In genomic region chr12:54890426-54890825, GRCm38 (mm10) we compare ENCODE assay signal across 23 mouse cellular contexts. TPM values are rescaled to one million over a fixed set of nuclear protein-coding genes. Genes with fewer than 3 reads are reported as not detected.
DNase-seq lines count a peak whose midpoint lies in the region; ATAC-seq and TF ChIP-seq lines count a peak whose summit lies in the region.
"Had no signal": no experiment of that assay in that cellular context is flagged by ENCODE, and none has a peak within 500 bp of the region (broad histone marks: within the 10 kb centered on the region; RNA-seq: fewer than 3 reads in every experiment).

No protein-coding gene starts in this region.

- no peak overlapping the region for H3K9ac ChIP-seq in intestine, postnatal 0 days (ENCODE audit: low read depth, low read length)
- no peak overlapping the region for H3K9ac ChIP-seq in intestine, embryonic 15.5 days
- no peak overlapping the region for H3K9ac ChIP-seq in lung, embryonic 14.5 days
- no peak overlapping the region for H3K9ac ChIP-seq in stomach, postnatal 0 days (ENCODE audit: low read length)
- H3K9ac ChIP-seq in midbrain, embryonic 13.5 days (replicated peaks): no peak overlapping the region
- H3K9ac ChIP-seq in midbrain, embryonic 11.5 days (ENCODE audit: low read length): no peak overlapping the region
- H3K9ac ChIP-seq: hindbrain, embryonic 12.5 days; kidney, embryonic 15.5 days; lung, embryonic 15.5 days; midbrain, embryonic 15.5 days had no signal

- H3K4me1 ChIP-seq in intestine, postnatal 0 days (replicated peaks; ENCODE audit: control insufficient read depth, insufficient read depth, low read length): no peaks in the 10 kb centered on the region
- H3K4me1 ChIP-seq in intestine, embryonic 15.5 days (replicated peaks): no peaks in the 10 kb centered on the region
- no peaks in the 10 kb centered on the region for H3K4me1 ChIP-seq in lung, embryonic 14.5 days (ENCODE audit: insufficient read depth)
- no peaks in the 10 kb centered on the region for H3K4me1 ChIP-seq in stomach, postnatal 0 days (replicated peaks; ENCODE audit: control insufficient read depth, insufficient read depth)
- no peaks in the 10 kb centered on the region for H3K4me1 ChIP-seq in midbrain, embryonic 13.5 days (replicated peaks)
- no peaks in the 10 kb centered on the region for H3K4me1 ChIP-seq in midbrain, embryonic 11.5 days (ENCODE audit: control insufficient read depth, insufficient read depth, low read length)
- H3K4me1 ChIP-seq: hindbrain, embryonic 12.5 days; kidney, embryonic 15.5 days; lung, embryonic 15.5 days; midbrain, embryonic 15.5 days had no signal

- DNase-seq in lung, embryonic 14.5 days: no peak
- no peak for DNase-seq in lung, postnatal 4 days
- peak; percentile 47 for DNase-seq in R1 (ENCODE audit: low read depth, low spot score)
- no peak for DNase-seq in stomach, postnatal 0 days (ENCODE audit: low spot score)
- DNase-seq in midbrain, embryonic 11.5 days (ENCODE audit: low spot score, missing footprints): no peak
- DNase-seq: adrenal gland, postnatal 10 days; cerebellum, adult 11 months; cerebellum, postnatal 14 days; gastrocnemius, postnatal 36 days; heart, postnatal 14 days; layer of hippocampus, postnatal 36 days; right cerebral cortex, postnatal 14 days had no signal

- H3K4me3 ChIP-seq in intestine, postnatal 0 days (ENCODE audit: low read depth, low read length): no peak overlapping the region
- H3K4me3 ChIP-seq in intestine, embryonic 15.5 days (replicated peaks): no peak overlapping the region
- no peak overlapping the region for H3K4me3 ChIP-seq in lung, embryonic 14.5 days (ENCODE audit: low read depth, low read length)
- H3K4me3 ChIP-seq in stomach, postnatal 0 days (ENCODE audit: low read depth, low read length): no peak overlapping the region
- H3K4me3 ChIP-seq in midbrain, embryonic 13.5 days (replicated peaks): no peak overlapping the region
- no peak overlapping the region for H3K4me3 ChIP-seq in midbrain, embryonic 11.5 days (ENCODE audit: low read depth, low read length)
- H3K4me3 ChIP-seq: hindbrain, embryonic 12.5 days; kidney, embryonic 15.5 days; lung, embryonic 15.5 days; midbrain, embryonic 15.5 days; myocyte had no signal

- no peak for TF ChIP-seq EP300 in stomach, postnatal 0 days (optimal IDR thresholded peaks at IDR 0.05)

- no peaks in the 10 kb centered on the region for H3K9me3 ChIP-seq in intestine, postnatal 0 days (ENCODE audit: control insufficient read depth)
- H3K9me3 ChIP-seq in intestine, embryonic 15.5 days: no peaks in the 10 kb centered on the region
- H3K9me3 ChIP-seq in lung, embryonic 14.5 days (ENCODE audit: low read depth, low read length): no peaks in the 10 kb centered on the region
- H3K9me3 ChIP-seq in stomach, postnatal 0 days (ENCODE audit: control insufficient read depth, low read length): no peaks in the 10 kb centered on the region
- no peaks in the 10 kb centered on the region for H3K9me3 ChIP-seq in midbrain, embryonic 13.5 days
- no peaks in the 10 kb centered on the region for H3K9me3 ChIP-seq in midbrain, embryonic 11.5 days (ENCODE audit: control insufficient read depth, low read length)
- H3K9me3 ChIP-seq: hindbrain, embryonic 12.5 days; kidney, embryonic 15.5 days; lung, embryonic 15.5 days; midbrain, embryonic 15.5 days had no signal

- 94% methylated on average over 2 of the region's 2 CpGs for WGBS in intestine, postnatal 0 days
- WGBS in intestine, embryonic 15.5 days: 98% methylated on average over 2 of the region's 2 CpGs
- 91% methylated on average over 2 of the region's 2 CpGs for WGBS in lung, embryonic 14.5 days
- WGBS in stomach, postnatal 0 days: 91% methylated on average over 2 of the region's 2 CpGs
- WGBS in midbrain, embryonic 13.5 days: 98% methylated on average over 2 of the region's 2 CpGs
- WGBS in midbrain, embryonic 11.5 days: 97% methylated on average over 2 of the region's 2 CpGs

- no peaks in the 10 kb centered on the region for H3K27me3 ChIP-seq in intestine, postnatal 0 days (replicated peaks; ENCODE audit: control insufficient read depth, insufficient read depth, low read length)
- H3K27me3 ChIP-seq in intestine, embryonic 15.5 days (replicated peaks): no peaks in the 10 kb centered on the region
- no peaks in the 10 kb centered on the region for H3K27me3 ChIP-seq in lung, embryonic 14.5 days (ENCODE audit: insufficient read depth, low read length)
- H3K27me3 ChIP-seq in stomach, postnatal 0 days (ENCODE audit: control insufficient read depth, insufficient read depth, low read length): no peaks in the 10 kb centered on the region
- no peaks in the 10 kb centered on the region for H3K27me3 ChIP-seq in midbrain, embryonic 13.5 days
- no peaks in the 10 kb centered on the region for H3K27me3 ChIP-seq in midbrain, embryonic 11.5 days (ENCODE audit: control insufficient read depth, insufficient read depth, low read length)
- H3K27me3 ChIP-seq: hindbrain, embryonic 12.5 days; kidney, embryonic 15.5 days; lung, embryonic 15.5 days; midbrain, embryonic 15.5 days had no signal

- no peak overlapping the region for H3K27ac ChIP-seq in intestine, postnatal 0 days (ENCODE audit: low read depth, low read length)
- H3K27ac ChIP-seq in intestine, embryonic 15.5 days: no peak overlapping the region
- no peak overlapping the region for H3K27ac ChIP-seq in lung, embryonic 14.5 days (ENCODE audit: low read depth)
- H3K27ac ChIP-seq in stomach, postnatal 0 days (replicated peaks): no peak overlapping the region
- no peak overlapping the region for H3K27ac ChIP-seq in midbrain, embryonic 13.5 days
- H3K27ac ChIP-seq in midbrain, embryonic 11.5 days (ENCODE audit: low read depth, low read length): no peak overlapping the region
- H3K27ac ChIP-seq: hindbrain, embryonic 12.5 days; kidney, embryonic 15.5 days; lung, embryonic 15.5 days; midbrain, embryonic 15.5 days had no signal

- ATAC-seq in intestine, postnatal 0 days: no peak
- ATAC-seq in intestine, embryonic 15.5 days: no peak
- no peak for ATAC-seq in lung, embryonic 14.5 days (ENCODE audit: insufficient read depth)
- ATAC-seq in stomach, postnatal 0 days (ENCODE audit: low FRiP score, low TSS enrichment): no peak
- ATAC-seq in midbrain, embryonic 13.5 days: no peak
- no peak for ATAC-seq in midbrain, embryonic 11.5 days (ENCODE audit: low FRiP score)
- ATAC-seq: forebrain, embryonic 16.5 days; inflammation-experienced regulatory T-cells, adult 6 months; midbrain, embryonic 15.5 days had no signal

- peak; percentile 25; the same call in 1 of the 2 replicates for TF ChIP-seq CTCF in intestine, postnatal 0 days (IDR thresholded peaks at IDR 0.05; ENCODE audit: low read depth)
- TF ChIP-seq CTCF in lung, embryonic 14.5 days (IDR thresholded peaks at IDR 0.05; ENCODE audit: low read depth): peak; percentile 23; the same call in 1 of the 2 replicates
- peak; percentile 28 for TF ChIP-seq CTCF in stomach, postnatal 0 days (IDR thresholded peaks at IDR 0.05; ENCODE audit: low read depth)

- peaks cover 6% of the 10 kb centered on the region; the same call in 1 of the 2 replicates for H3K36me3 ChIP-seq in intestine, postnatal 0 days (ENCODE audit: control insufficient read depth, insufficient read depth)
- no peaks in the 10 kb centered on the region for H3K36me3 ChIP-seq in intestine, embryonic 15.5 days
- peaks cover 9% of the 10 kb centered on the region; the same call in 1 of the 2 replicates for H3K36me3 ChIP-seq in lung, embryonic 14.5 days (ENCODE audit: insufficient read depth)
- H3K36me3 ChIP-seq in stomach, postnatal 0 days (ENCODE audit: control insufficient read depth, insufficient read depth, low read length): no peaks in the 10 kb centered on the region
- H3K36me3 ChIP-seq in midbrain, embryonic 13.5 days: peaks cover 4% of the 10 kb centered on the region
- no peaks in the 10 kb centered on the region; the same call in 1 of the 2 replicates for H3K36me3 ChIP-seq in midbrain, embryonic 11.5 days (ENCODE audit: control insufficient read depth, insufficient read depth, low read length)
- H3K36me3 ChIP-seq: midbrain, embryonic 15.5 days had no signal

- no peak overlapping the region for H3K4me2 ChIP-seq in intestine, postnatal 0 days (replicated peaks; ENCODE audit: low read depth)
- H3K4me2 ChIP-seq in intestine, embryonic 15.5 days (replicated peaks): no peak overlapping the region
- H3K4me2 ChIP-seq in lung, embryonic 14.5 days: no peak overlapping the region
- H3K4me2 ChIP-seq in stomach, postnatal 0 days (replicated peaks; ENCODE audit: low read depth): no peak overlapping the region
- no peak overlapping the region for H3K4me2 ChIP-seq in midbrain, embryonic 13.5 days (replicated peaks)
- H3K4me2 ChIP-seq in midbrain, embryonic 11.5 days: no peak overlapping the region
- H3K4me2 ChIP-seq: heart, embryonic 11.5 days; hindbrain, embryonic 12.5 days; kidney, embryonic 15.5 days; lung, embryonic 15.5 days; midbrain, embryonic 15.5 days had no signal

RNA-seq across cellular contexts. Expression of gene Cfl2, which starts 27.7 kb away (rescaled TPM):
- 133 and 138 TPM in 2 replicates for polyA plus RNA-seq in intestine, postnatal 0 days (2015; fragmentation: Nextera tagmentation; extraction: Ambion mirVana)
- polyA plus RNA-seq in intestine, embryonic 15.5 days (2015; fragmentation: Nextera tagmentation; extraction: Ambion mirVana): 157 and 174 TPM in 2 replicates
- 180 and 196 TPM in 2 replicates for polyA plus RNA-seq in lung, embryonic 14.5 days (2014; fragmentation: Nextera tagmentation; extraction: Ambion mirVana)
- 127 and 132 TPM in 2 replicates for polyA plus RNA-seq in stomach, postnatal 0 days (2015; fragmentation: Nextera tagmentation; extraction: Ambion mirVana)
- 284 and 299 TPM in 2 replicates for polyA plus RNA-seq in midbrain, embryonic 13.5 days (2015; fragmentation: Nextera tagmentation; extraction: Ambion mirVana)
- 278 and 287 TPM in 2 replicates for polyA plus RNA-seq in midbrain, embryonic 11.5 days (2014; fragmentation: Nextera tagmentation; extraction: Ambion mirVana)
